Mouse (Mus musculus) forebrain, embryonic 14.5 days (tissue): Measurements from ENCODE around the gene Dpp9. TPM values are rescaled to one million over a fixed set of nuclear protein-coding genes. Genes with fewer than 3 reads are reported as not detected.

Experiments
- ATAC-seq: fragments of 200-750 bp; cut with Nextera tagmentation; 2 replicates; pipeline ENCODE4 v1.8.0; 2017; ENCODE audit warnings: mild to moderate bottlenecking, moderate library complexity
- DNase-seq: peaks from one replicate; pipeline ENCODE4 v3.0.0-alpha.2; 2015; ENCODE audit warnings: low spot score
- H3K27ac ChIP-seq: fragments of 300-500 bp; sonication (generic); 2 replicates; pipeline ENCODE4 v1.5.1; 2014; ENCODE audit warnings: low read depth, mild to moderate bottlenecking, control low read depth, low read length, moderate library complexity
- H3K27me3 ChIP-seq: fragments of 300-500 bp; sonication (generic); replicated peaks from 2 replicates; pipeline ENCODE4 v1.6.1; 2014; ENCODE audit warnings: low read length, control low read depth, mixed read lengths; ENCODE audit not compliant: control insufficient read depth, insufficient read depth
- H3K36me3 ChIP-seq: fragments of 300-500 bp; sonication (generic); 2 replicates; pipeline ENCODE4 v1.6.1; 2014; ENCODE audit warnings: low read length, control low read depth; ENCODE audit not compliant: control insufficient read depth, insufficient read depth
- H3K4me1 ChIP-seq: fragments of 300-500 bp; sonication (generic); 2 replicates; pipeline ENCODE4 v1.6.1; 2014; ENCODE audit warnings: antibody characterized with exemption, low read length, control low read depth; ENCODE audit not compliant: control insufficient read depth, insufficient read depth
- H3K4me2 ChIP-seq: fragments of 300-500 bp; sonication (generic); 2 replicates; pipeline ENCODE4 v1.6.1; 2014; ENCODE audit warnings: mild to moderate bottlenecking, control low read depth, low read length
- H3K4me3 ChIP-seq: fragments of 300-500 bp; sonication (generic); 2 replicates; pipeline ENCODE4 v1.5.1; 2014; ENCODE audit warnings: low read depth, low read length, control low read depth
- H3K9ac ChIP-seq: fragments of 300-500 bp; sonication (generic); 2 replicates; pipeline ENCODE4 v1.6.1; 2014; ENCODE audit warnings: mild to moderate bottlenecking, low read length, control low read depth, moderate library complexity
- H3K9me3 ChIP-seq: fragments of 300-500 bp; sonication (generic); replicated peaks from 2 replicates; pipeline ENCODE4 v1.6.1; 2016; ENCODE audit warnings: low read length, control low read depth, mixed read lengths; ENCODE audit not compliant: control insufficient read depth
- WGBS: fragments of 180-500 bp; shearing (Covaris S2); extraction: QIAGEN DNeasy Blood & Tissue Kit; methylation state at CpG from one replicate; pipeline ENCODE4 v1.1.7; 2014; 5-methylcytosine and 5-hydroxymethylcytosine counted together
- polyA plus RNA-seq: library from polyadenylated mRNA; unstranded; fragments of >200 nt; fragmentation: Nextera tagmentation; extraction: Ambion mirVana; gene quantifications from 2 replicates; pipeline ENCODE4 v1.2.1, GENCODE M21; 2014

Dpp9 gene
- polyA plus RNA-seq, 1 experiment from 2014 or later, result 18.3 TPM

DNA sequence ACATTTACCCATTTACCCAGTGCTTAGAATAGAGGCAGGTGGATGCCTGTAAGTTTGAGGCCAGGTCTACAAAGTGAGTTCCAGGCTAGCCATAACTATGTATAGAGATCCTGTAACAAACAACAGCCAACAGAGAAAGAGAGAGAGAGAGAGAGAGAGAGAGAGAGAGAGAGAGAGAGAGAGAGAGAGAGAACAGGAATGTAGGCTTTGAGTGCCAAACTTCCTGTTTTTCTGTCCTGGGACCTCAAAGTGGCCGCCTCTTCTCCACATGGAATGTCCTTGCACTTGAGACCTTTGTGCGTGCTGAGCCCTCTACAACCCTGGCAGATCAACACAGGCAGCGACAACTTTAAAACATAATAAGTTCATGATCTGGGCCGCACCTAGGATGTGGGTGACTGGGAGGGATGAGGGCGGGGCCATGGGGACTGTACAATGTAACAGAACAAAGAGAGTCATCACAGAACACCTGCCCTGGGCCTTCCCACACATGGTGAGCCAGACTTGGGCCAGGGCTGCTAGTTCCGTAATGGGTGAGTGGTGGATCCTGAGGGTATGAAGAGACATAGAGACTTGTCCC is 55.1 kb downstream of the Dpp9 start:
- DNase-seq (no peak), ATAC-seq (no peak)
- Histone ChIP-seq H3K36me3 (no peaks in the 10 kb centered on the region), H3K4me3 (no peak overlapping the region), H3K27me3 (no peaks in the 10 kb centered on the region; the same call in 1 of the 2 replicates), H3K9ac (no peak overlapping the region), H3K4me2 (peak overlapping the region; percentile 65), H3K9me3 (no peaks in the 10 kb centered on the region), H3K4me1 (peaks cover 10% of the 10 kb centered on the region; the same call in 1 of the 2 replicates), H3K27ac (no peak overlapping the region)
- 87% methylated on average over 6 of the region's 6 CpGs for WGBS

GRCm38 (mm10) chr17:56162231-56162774 is 56.4 kb downstream of the Dpp9 start, which contains the start of gene Tnfaip8l1:
Gene Tnfaip8l1, plus strand, starts transcription at chr17:56162477.
- Histone ChIP-seq H3K4me2 (peak within 1 kb of the TSS; percentile 65), H3K4me3 (peak within 1 kb of the TSS; percentile 36), H3K27me3 (no peaks in the 10 kb centered on the region; the same call in 1 of the 2 replicates), H3K4me1 (peaks cover 10% of the 10 kb centered on the region; the same call in 1 of the 2 replicates), H3K36me3 (no peaks in the 10 kb centered on the region), H3K9ac (peak within 1 kb of the TSS; percentile 55), H3K9me3 (no peaks in the 10 kb centered on the region), H3K27ac (no peak within 1 kb of the TSS)
- ATAC-seq (peak; percentile 98), DNase-seq (peak; percentile 96)
- WGBS, result 1% methylated on average over 30 of the region's 30 CpGs

DNA sequence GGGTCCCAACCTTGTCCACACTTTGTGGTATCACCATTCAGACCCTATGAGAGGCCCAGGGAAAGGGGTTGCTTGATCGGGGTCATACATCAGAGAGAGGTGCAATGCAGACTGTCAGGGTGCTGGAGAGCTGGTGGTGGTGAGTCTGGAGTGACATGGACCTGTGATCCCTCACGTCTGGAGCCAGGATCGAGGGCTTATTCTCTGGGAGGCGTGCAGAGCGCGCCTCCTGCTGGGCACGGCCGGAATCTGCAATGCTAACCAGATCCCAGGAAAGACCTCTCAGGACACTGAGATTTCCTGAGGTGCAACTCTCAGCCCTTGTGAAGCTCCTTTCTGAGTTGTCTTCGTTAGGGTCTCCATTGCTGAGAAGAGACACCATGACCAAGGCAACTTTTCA is 59.0 kb downstream of the Dpp9 start:
- peaks cover 6% of the 10 kb centered on the region; the same call in 1 of the 2 replicates for H3K27me3 ChIP-seq
- no peak for ATAC-seq
- no peak overlapping the region for H3K4me3 ChIP-seq
- peak; percentile 68 for DNase-seq
- H3K9ac ChIP-seq, result no peak overlapping the region
- no peak overlapping the region for H3K27ac ChIP-seq
- WGBS, result 4% methylated on average over 9 of the region's 9 CpGs
- no peaks in the 10 kb centered on the region for H3K36me3 ChIP-seq
- peaks cover 10% of the 10 kb centered on the region; the same call in 1 of the 2 replicates for H3K4me1 ChIP-seq
- no peaks in the 10 kb centered on the region for H3K9me3 ChIP-seq
- H3K4me2 ChIP-seq, result no peak overlapping the region

DNA sequence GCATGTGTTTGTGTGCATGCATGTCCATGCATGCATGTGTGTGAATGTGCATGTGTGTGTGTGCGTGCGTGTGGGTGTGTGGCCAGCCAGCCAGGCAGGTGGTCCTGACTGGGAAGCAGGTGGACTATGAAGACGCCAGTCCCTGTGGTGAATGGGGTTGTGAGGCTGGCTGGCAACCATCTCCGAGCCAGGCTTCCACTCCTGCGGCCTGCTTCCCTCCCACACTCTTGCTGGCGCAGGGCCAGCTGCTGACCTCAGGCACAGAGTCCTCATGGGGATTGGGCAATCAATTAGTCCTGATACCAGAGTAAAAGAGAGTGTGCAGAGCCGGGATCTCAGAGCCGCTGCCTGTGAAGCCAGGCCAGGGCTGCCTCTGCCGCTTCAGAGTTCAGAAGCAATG is 65.1 kb downstream of the Dpp9 start:
- peaks cover 18% of the 10 kb centered on the region for H3K27me3 ChIP-seq
- 34% methylated on average over 9 of the region's 9 CpGs for WGBS
- H3K4me1 ChIP-seq, result no peaks in the 10 kb centered on the region
- H3K9me3 ChIP-seq, result no peaks in the 10 kb centered on the region
- DNase-seq (peak; percentile 74), ATAC-seq (peak; percentile 64)
- H3K4me2 ChIP-seq, result no peak overlapping the region
- H3K27ac ChIP-seq, result no peak overlapping the region
- H3K4me3 ChIP-seq, result no peak overlapping the region
- H3K36me3 ChIP-seq, result no peaks in the 10 kb centered on the region
- no peak overlapping the region for H3K9ac ChIP-seq

- H3K27ac ChIP-seq, result no peak overlapping the region
- H3K9me3 ChIP-seq, result no peaks in the 10 kb centered on the region
- peaks cover 19% of the 10 kb centered on the region for H3K27me3 ChIP-seq
- H3K4me2 ChIP-seq, result no peak overlapping the region
- ATAC-seq (no peak), DNase-seq (no peak)
- H3K36me3 ChIP-seq, result no peaks in the 10 kb centered on the region
- H3K4me3 ChIP-seq, result no peak overlapping the region
- no peak overlapping the region for H3K9ac ChIP-seq
- H3K4me1 ChIP-seq, result no peaks in the 10 kb centered on the region
- WGBS, result 41% methylated on average over 2 of the region's 2 CpGs
Measured at GRCm38 (mm10) chr17:56149897-56150296, 68.8 kb downstream of the Dpp9 start.

- Histone ChIP-seq H3K27me3 (peaks cover 19% of the 10 kb centered on the region), H3K9me3 (no peaks in the 10 kb centered on the region), H3K36me3 (no peaks in the 10 kb centered on the region)
Measured at GRCm38 (mm10) chr17:56148790-56149618, 69.7 kb downstream of the Dpp9 start.

DNA sequence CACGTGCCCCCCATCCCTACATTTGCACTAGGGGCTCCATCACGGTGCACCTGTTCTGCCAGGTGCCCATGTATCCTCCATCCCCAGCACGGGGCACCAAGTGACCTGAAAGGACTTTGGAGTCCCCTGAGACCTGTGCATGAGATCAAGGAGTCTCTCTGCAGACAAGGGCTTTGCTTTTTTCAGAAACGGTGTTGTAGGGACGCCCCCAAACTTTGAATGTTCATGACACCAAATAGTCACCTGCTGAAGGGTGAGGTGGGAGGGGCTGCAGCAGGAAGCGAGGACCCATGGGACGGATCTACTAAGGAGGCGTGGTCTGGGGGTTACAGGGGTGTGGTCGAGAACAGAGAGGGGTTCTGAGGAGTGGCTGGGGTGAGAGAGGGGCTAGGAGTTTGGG is 70.4 kb downstream of the Dpp9 start:
- Histone ChIP-seq H3K4me2 (peak overlapping the region; percentile 51), H3K4me1 (no peaks in the 10 kb centered on the region), H3K9ac (peak overlapping the region; percentile 56; the same call in 1 of the 2 replicates), H3K27me3 (peaks cover 19% of the 10 kb centered on the region), H3K9me3 (no peaks in the 10 kb centered on the region), H3K36me3 (no peaks in the 10 kb centered on the region), H3K27ac (no peak overlapping the region), H3K4me3 (0 out of 2 replicates have a peak overlapping the region, but pooled peaks have one; percentile 23)
- DNase-seq (no peak), ATAC-seq (no peak)
- WGBS, result 13% methylated on average over 9 of the region's 9 CpGs

More at GRCm38 (mm10) chr17:56148790-56149618, 69.7 kb downstream of the Dpp9 start:
- Histone ChIP-seq H3K4me1 (no peaks in the 10 kb centered on the region), H3K9ac (peak overlapping the region; percentile 56), H3K4me2 (peak overlapping the region; percentile 51), H3K27ac (no peak overlapping the region), H3K4me3 (peak overlapping the region; percentile 23)
- peak; percentile 38; the same call in 1 of the 2 replicates for ATAC-seq
- no peak for DNase-seq
- WGBS, result under 1% methylated on average over 30 of the region's 30 CpGs

DNA sequence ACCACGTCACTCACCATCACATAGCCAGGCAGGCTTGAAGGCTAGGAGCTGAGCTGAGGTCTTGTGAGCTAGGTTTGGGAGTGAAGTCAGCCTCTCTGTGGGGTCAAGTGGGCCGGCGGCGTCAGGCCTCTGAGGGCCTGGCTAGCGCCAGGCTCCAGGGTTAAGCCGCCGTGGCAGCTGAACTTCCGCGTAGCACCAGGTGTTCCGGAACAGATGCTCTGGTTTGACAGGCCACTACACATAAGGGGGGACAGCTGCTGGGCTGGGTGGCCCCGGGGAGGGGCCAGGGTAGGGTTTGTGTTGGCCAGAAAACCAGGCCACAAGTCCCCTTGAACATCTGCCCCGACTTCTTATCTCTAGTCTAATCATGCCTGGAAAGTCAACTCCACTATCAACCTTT is 71.3 kb downstream of the Dpp9 start:
- DNase-seq (no peak), ATAC-seq (no peak)
- WGBS, result 70% methylated on average over 12 of the region's 12 CpGs
- H3K36me3 ChIP-seq, result no peaks in the 10 kb centered on the region
- peaks cover 19% of the 10 kb centered on the region for H3K27me3 ChIP-seq
- H3K4me1 ChIP-seq, result no peaks in the 10 kb centered on the region
- no peak overlapping the region for H3K4me2 ChIP-seq
- no peak overlapping the region for H3K4me3 ChIP-seq
- no peak overlapping the region for H3K9ac ChIP-seq
- no peak overlapping the region for H3K27ac ChIP-seq
- no peaks in the 10 kb centered on the region for H3K9me3 ChIP-seq
